Mouse (Mus musculus) G1E (cell line): ENCODE results near the gene Smc5. TPM values are rescaled to one million over a fixed set of nuclear protein-coding genes. Genes with fewer than 3 reads are reported as not detected.

Experiments
- ATAC-seq: 2 replicates; pipeline ENCODE4 v1.8.0; 2016; ENCODE audit warnings: mild to moderate bottlenecking; ENCODE audit not compliant: insufficient number of reproducible peaks, poor library complexity, low FRiP score, severe bottlenecking; ENCODE audit errors: extremely low read depth
- DNase-seq: peaks from one replicate; pipeline ENCODE4 v3.0.0; 2012; ENCODE audit warnings: low spot score
- H3K27me3 ChIP-seq: 2 replicates; pipeline ENCODE4 v1.6.1; 2012; ENCODE audit warnings: mild to moderate bottlenecking, low read length, inconsistent platforms; ENCODE audit not compliant: insufficient read depth
- H3K36me3 ChIP-seq: replicated peaks from 2 replicates; pipeline ENCODE3; 2012; ENCODE audit warnings: mild to moderate bottlenecking, inconsistent platforms
- H3K4me1 ChIP-seq: 2 replicates; pipeline ENCODE4 v1.6.1; 2012; ENCODE audit warnings: low read depth, low read length, inconsistent platforms, mixed read lengths; ENCODE audit not compliant: insufficient read depth
- H3K4me3 ChIP-seq: 2 replicates; pipeline ENCODE4 v1.5.1; 2012; ENCODE audit warnings: low read depth, mild to moderate bottlenecking, inconsistent platforms, low read length, moderate library complexity, mixed read lengths
- H3K9me3 ChIP-seq: replicated peaks from 2 replicates; pipeline ENCODE4 v1.6.1; 2012; ENCODE audit warnings: inconsistent platforms
- CTCF ChIP-seq: IDR thresholded peaks from 2 replicates; pipeline ENCODE4 v1.5.1; 2012; ENCODE audit warnings: low read depth, low read length, inconsistent platforms, mixed read lengths
- GATA1 ChIP-seq: IDR thresholded peaks from 2 replicates; pipeline ENCODE4 v1.6.1; 2012; ENCODE audit warnings: borderline replicate concordance, low read length, inconsistent platforms, mixed read lengths
- GATA2 ChIP-seq: IDR thresholded peaks from 2 replicates; pipeline ENCODE4 v1.6.1; 2012; ENCODE audit warnings: low read depth, low read length, inconsistent platforms, borderline replicate concordance
- POLR2AphosphoS5 ChIP-seq: IDR thresholded peaks from 2 replicates; pipeline ENCODE4 v1.6.1; 2012; ENCODE audit warnings: low read depth, low read length, inconsistent platforms; ENCODE audit not compliant: insufficient replicate concordance
- TAL1 ChIP-seq: conservative IDR thresholded peaks from 2 replicates; pipeline ENCODE4 v1.6.1; 2012; ENCODE audit warnings: low read depth, low read length, inconsistent platforms, mixed read lengths
- polyA plus RNA-seq: library from polyadenylated mRNA; stranded (reverse); fragments of >175 nt; gene quantifications from 2 replicates; pipeline ENCODE4 v1.2.3, GENCODE M21; 2012
- total RNA-seq, 2 experiments: library from RNA; stranded (forward) in 1 of 2; stranded (reverse) in 1 of 2; fragments of 200-1000 nt in 1 of 2; fragments of >200 nt in 1 of 2; fragmentation: Nextera tagmentation in 1 of 2; gene quantifications; 2 replicates each; pipeline ENCODE4 v1.2.3; 2014 to 2017

Gene Smc5
- total and polyA plus RNA-seq, 3 experiments = 11.3 to 241 (median 104) TPM

- Histone ChIP-seq H3K4me3 (no peak overlapping the region), H3K36me3 (no peaks in the 10 kb centered on the region), H3K9me3 (no peaks in the 10 kb centered on the region), H3K27me3 (peaks cover 4% of the 10 kb centered on the region; the same call in 1 of the 2 replicates), H3K4me1 (no peaks in the 10 kb centered on the region)
- TF ChIP-seq GATA1 = no peak
- no peak for ATAC-seq
- no peak for DNase-seq
Measured at GRCm38 (mm10) chr19:23306671-23307070, 33.0 kb upstream of the Smc5 start.

GRCm38 (mm10) chr19:23299987-23300386, 26.3 kb upstream of the Smc5 start:
- TF ChIP-seq POLR2AphosphoS5 (no peak), GATA1 (no peak), CTCF (no peak), GATA2 (no peak), TAL1 (no peak)
- DNase-seq (no peak), ATAC-seq (no peak)
- Histone ChIP-seq H3K4me3 (no peak overlapping the region), H3K9me3 (peaks cover 4% of the 10 kb centered on the region), H3K4me1 (peaks cover 18% of the 10 kb centered on the region), H3K27me3 (peaks cover 4% of the 10 kb centered on the region), H3K36me3 (no peaks in the 10 kb centered on the region)

- TF ChIP-seq POLR2AphosphoS5 (no peak), GATA2 (no peak), CTCF (no peak), TAL1 (no peak)
- H3K9me3 ChIP-seq = peaks cover 4% of the 10 kb centered on the region
- peaks cover 4% of the 10 kb centered on the region for H3K27me3 ChIP-seq
- DNase-seq (no peak), ATAC-seq (no peak)
- H3K36me3 ChIP-seq = no peaks in the 10 kb centered on the region
- H3K4me3 ChIP-seq = no peak overlapping the region
- H3K4me1 ChIP-seq = peaks cover 18% of the 10 kb centered on the region
Measured at GRCm38 (mm10) chr19:23298917-23299316, 25.2 kb upstream of the Smc5 start.

GRCm38 (mm10) chr19:23297191-23297590, 23.5 kb upstream of the Smc5 start:
- Histone ChIP-seq H3K36me3 (no peaks in the 10 kb centered on the region), H3K9me3 (peaks cover 4% of the 10 kb centered on the region), H3K4me3 (no peak overlapping the region), H3K27me3 (peaks cover 4% of the 10 kb centered on the region), H3K4me1 (peaks cover 18% of the 10 kb centered on the region)
- ATAC-seq = no peak
- DNase-seq = no peak
- no peak for TF ChIP-seq POLR2AphosphoS5
- no peak for TF ChIP-seq GATA1
- peak; percentile 59; the same call in 1 of the 2 replicates for TF ChIP-seq TAL1

- H3K9me3 ChIP-seq = peaks cover 7% of the 10 kb centered on the region
- DNase-seq (no peak), ATAC-seq (no peak)
- H3K4me1 ChIP-seq = no peaks in the 10 kb centered on the region
- no peaks in the 10 kb centered on the region for H3K36me3 ChIP-seq
- TF ChIP-seq GATA2 (no peak), GATA1 (no peak), CTCF (no peak), TAL1 (no peak), POLR2AphosphoS5 (no peak)
- H3K27me3 ChIP-seq = no peaks in the 10 kb centered on the region
- H3K4me3 ChIP-seq = no peak overlapping the region
Measured at GRCm38 (mm10) chr19:23289251-23289650, 15.6 kb upstream of the Smc5 start.

GRCm38 (mm10) chr19:23281911-23282660, 8.4 kb upstream of the Smc5 start:
- peaks cover 22% of the 10 kb centered on the region for H3K9me3 ChIP-seq
- no peak overlapping the region for H3K4me3 ChIP-seq
- TF ChIP-seq GATA2 = no peak
- TF ChIP-seq CTCF = no peak
- no peak for TF ChIP-seq TAL1
- no peak for TF ChIP-seq GATA1
- no peak for TF ChIP-seq POLR2AphosphoS5
- peaks cover 8% of the 10 kb centered on the region for H3K27me3 ChIP-seq
- no peak for ATAC-seq
- H3K36me3 ChIP-seq = no peaks in the 10 kb centered on the region
- H3K4me1 ChIP-seq = peaks cover 6% of the 10 kb centered on the region; the same call in 1 of the 2 replicates
- DNase-seq = no peak
